Mouse (Mus musculus) forebrain, embryonic 16.5 days (tissue): ENCODE data around the gene Trem3. TPM values are rescaled to one million over a fixed set of nuclear protein-coding genes. Genes with fewer than 3 reads are reported as not detected.
A peak's percentile ranks its signal among the peaks of the same experiment; 100 is the strongest.

Source experiments
- ATAC-seq: fragments of 200-750 bp; cut with Nextera tagmentation; 2 replicates; pipeline ENCODE4 v1.8.0; 2017; ENCODE audit warnings: mild to moderate bottlenecking, moderate library complexity
- H3K27ac ChIP-seq: fragments of 300-500 bp; sonication (generic); 2 replicates; pipeline ENCODE4 v1.5.1; 2014; ENCODE audit warnings: low read length, control low read depth
- H3K27me3 ChIP-seq: fragments of 300-500 bp; sonication (generic); replicated peaks from 2 replicates; pipeline ENCODE4 v1.6.1; 2014; ENCODE audit warnings: low read length; ENCODE audit not compliant: control insufficient read depth, insufficient read depth
- H3K36me3 ChIP-seq: fragments of 300-500 bp; sonication (generic); 2 replicates; pipeline ENCODE4 v1.6.1; 2014; ENCODE audit not compliant: control insufficient read depth, insufficient read depth
- H3K4me1 ChIP-seq: fragments of 300-500 bp; sonication (generic); replicated peaks from 2 replicates; pipeline ENCODE4 v1.6.1; 2014; ENCODE audit warnings: low read length; ENCODE audit not compliant: control insufficient read depth, insufficient read depth
- H3K4me2 ChIP-seq: fragments of 300-500 bp; sonication (generic); 2 replicates; pipeline ENCODE4 v1.6.1; 2014; ENCODE audit warnings: mild to moderate bottlenecking, low read length, control low read depth
- H3K4me3 ChIP-seq: fragments of 300-500 bp; sonication (generic); replicated peaks from 2 replicates; pipeline ENCODE4 v1.5.1; 2014; ENCODE audit warnings: mild to moderate bottlenecking, low read length, control low read depth
- H3K9ac ChIP-seq: fragments of 300-500 bp; sonication (generic); replicated peaks from 2 replicates; pipeline ENCODE4 v1.6.1; 2014; ENCODE audit warnings: low read depth, low read length, control low read depth
- H3K9me3 ChIP-seq: fragments of 300-500 bp; sonication (generic); 2 replicates; pipeline ENCODE4 v1.6.1; 2016; ENCODE audit warnings: low read length; ENCODE audit not compliant: control insufficient read depth
- WGBS: fragments of 180-500 bp; shearing (Covaris S2); extraction: QIAGEN DNeasy Blood & Tissue Kit; methylation state at CpG from one replicate; pipeline ENCODE4 v1.1.7; 2014; 5-methylcytosine and 5-hydroxymethylcytosine counted together
- polyA plus RNA-seq: library from polyadenylated mRNA; unstranded; fragments of >200 nt; fragmentation: Nextera tagmentation; extraction: Ambion mirVana; gene quantifications from 2 replicates; pipeline ENCODE4 v1.2.1, GENCODE M21; 2015

Gene Trem3
- polyA plus RNA-seq, 1 experiment from 2014 or later = not detected

DNA sequence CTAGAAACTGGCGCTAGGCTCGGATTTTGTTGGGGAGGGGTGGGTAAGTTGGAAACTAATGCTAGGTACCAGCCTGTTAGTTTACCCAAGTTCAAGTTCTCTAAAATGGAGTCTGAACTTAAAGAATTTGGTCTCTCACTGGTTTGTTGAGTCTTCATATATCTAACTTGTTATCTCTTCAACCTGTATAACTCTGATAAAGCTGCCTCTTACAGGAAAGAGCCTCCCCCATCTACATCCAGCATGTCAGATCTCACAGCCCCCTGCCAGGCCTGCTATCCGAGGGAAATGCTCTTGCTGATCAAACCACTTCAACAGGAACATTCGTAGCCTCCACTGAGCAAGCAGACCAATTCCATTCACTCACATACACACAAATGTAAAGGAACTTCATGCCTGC, 31.4 kb downstream of the Trem3 start:
- Histone ChIP-seq H3K4me3 (no peak overlapping the region), H3K36me3 (no peaks in the 10 kb centered on the region), H3K4me1 (peaks cover 10% of the 10 kb centered on the region), H3K4me2 (no peak overlapping the region), H3K27ac (no peak overlapping the region), H3K27me3 (no peaks in the 10 kb centered on the region), H3K9ac (no peak overlapping the region), H3K9me3 (no peaks in the 10 kb centered on the region)
- 88% methylated on average over 4 of the region's 4 CpGs for WGBS
- no peak for ATAC-seq

DNA sequence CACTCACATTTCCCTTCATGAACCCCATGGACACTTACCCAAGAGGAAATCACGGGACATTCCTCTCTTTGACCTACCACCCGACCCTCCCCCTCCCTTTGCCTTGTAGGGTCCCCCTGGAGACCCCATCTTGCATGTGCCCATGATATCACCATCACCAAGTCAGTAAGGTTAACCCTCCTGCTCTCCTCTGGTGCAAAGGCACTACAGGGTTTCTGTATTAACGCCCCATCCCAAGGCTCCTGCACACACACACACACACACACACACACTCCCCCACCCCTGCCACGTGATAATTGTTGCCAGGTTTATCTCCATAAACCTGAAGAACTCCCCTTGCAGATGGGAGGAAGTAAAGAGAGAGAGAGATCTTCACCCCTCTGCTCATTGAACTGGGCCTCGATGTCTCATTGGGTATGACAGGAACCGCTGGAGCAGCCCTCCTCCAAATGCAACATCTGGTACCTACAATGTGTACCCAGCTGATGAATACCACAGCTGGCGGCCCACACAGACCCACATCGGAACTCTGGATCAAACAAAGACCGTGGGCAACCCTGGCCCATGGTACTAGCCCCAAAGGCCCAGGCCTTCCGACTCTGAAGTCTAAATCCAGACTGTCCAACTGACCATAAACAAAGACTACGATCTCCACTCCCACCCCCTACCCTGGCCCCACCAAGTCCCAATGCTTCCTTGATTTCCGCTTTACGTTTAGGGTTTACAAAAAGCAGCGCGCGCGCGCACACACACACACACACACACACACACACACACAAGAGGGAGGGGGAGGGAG, 33.6 kb downstream of the Trem3 start:
- peak overlapping the region; percentile 30 for H3K4me3 ChIP-seq
- peak overlapping the region; percentile 49 for H3K9ac ChIP-seq
- ATAC-seq = peak; percentile 78
- peaks cover 10% of the 10 kb centered on the region for H3K4me1 ChIP-seq
- H3K27me3 ChIP-seq = no peaks in the 10 kb centered on the region
- H3K9me3 ChIP-seq = no peaks in the 10 kb centered on the region
- 24% methylated on average over 18 of the region's 18 CpGs for WGBS
- H3K36me3 ChIP-seq = no peaks in the 10 kb centered on the region
- H3K4me2 ChIP-seq = peak overlapping the region; percentile 56
- no peak overlapping the region for H3K27ac ChIP-seq

DNA sequence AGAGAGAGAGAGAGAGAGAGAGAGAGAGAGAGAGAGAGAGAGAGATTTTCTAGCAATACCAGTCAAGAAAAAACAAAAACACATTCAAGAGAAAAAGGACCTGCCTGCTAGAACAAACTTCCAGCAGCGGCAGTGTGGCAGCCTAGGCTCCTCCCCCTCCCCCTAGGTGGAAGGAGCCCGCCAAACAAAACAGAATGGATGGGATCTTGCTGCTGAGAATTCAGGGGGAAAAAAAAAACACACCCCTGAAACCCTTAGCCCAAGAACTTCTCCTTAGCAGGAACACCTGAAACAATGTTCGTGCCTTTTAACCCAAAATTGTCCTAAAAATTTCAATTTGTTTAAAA, 34.1 kb downstream of the Trem3 start:
- Histone ChIP-seq H3K4me3 (peak overlapping the region; percentile 30), H3K4me1 (peaks cover 10% of the 10 kb centered on the region), H3K27ac (no peak overlapping the region), H3K4me2 (peak overlapping the region; percentile 56), H3K9ac (peak overlapping the region; percentile 49), H3K36me3 (no peaks in the 10 kb centered on the region), H3K9me3 (no peaks in the 10 kb centered on the region), H3K27me3 (no peaks in the 10 kb centered on the region)
- 1% methylated on average over 3 of the region's 3 CpGs for WGBS
- peak; percentile 76 for ATAC-seq

DNA sequence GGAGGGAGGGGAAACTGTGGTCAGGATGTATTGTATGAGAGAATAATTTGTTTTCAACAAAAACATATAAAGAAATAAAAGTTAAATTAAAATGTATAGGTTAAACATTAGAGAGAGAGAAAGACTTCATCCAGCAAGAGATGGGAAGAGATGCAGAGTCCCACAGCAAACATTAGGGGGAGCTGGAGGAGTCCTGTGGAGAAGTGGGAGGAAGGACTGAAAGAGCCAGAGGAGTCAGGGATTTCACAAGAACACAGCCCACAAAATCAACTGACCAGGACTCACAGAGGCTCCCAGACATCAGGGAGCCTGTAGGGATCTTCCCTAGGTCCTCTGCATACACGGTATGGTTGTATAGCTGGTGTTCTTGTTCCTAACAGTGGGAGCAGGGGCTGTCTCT, 39.2 kb downstream of the Trem3 start:
- 61% methylated on average over 1 of the region's 1 CpGs for WGBS
- ATAC-seq = no peak
- Histone ChIP-seq H3K36me3 (no peaks in the 10 kb centered on the region), H3K4me3 (no peak overlapping the region), H3K9me3 (0 out of 2 replicates have a peak, but pooled peaks cover 2% of the 10 kb centered on the region), H3K27ac (no peak overlapping the region), H3K4me2 (no peak overlapping the region), H3K9ac (no peak overlapping the region), H3K4me1 (peaks cover 3% of the 10 kb centered on the region; the same call in 1 of the 2 replicates), H3K27me3 (no peaks in the 10 kb centered on the region)

DNA sequence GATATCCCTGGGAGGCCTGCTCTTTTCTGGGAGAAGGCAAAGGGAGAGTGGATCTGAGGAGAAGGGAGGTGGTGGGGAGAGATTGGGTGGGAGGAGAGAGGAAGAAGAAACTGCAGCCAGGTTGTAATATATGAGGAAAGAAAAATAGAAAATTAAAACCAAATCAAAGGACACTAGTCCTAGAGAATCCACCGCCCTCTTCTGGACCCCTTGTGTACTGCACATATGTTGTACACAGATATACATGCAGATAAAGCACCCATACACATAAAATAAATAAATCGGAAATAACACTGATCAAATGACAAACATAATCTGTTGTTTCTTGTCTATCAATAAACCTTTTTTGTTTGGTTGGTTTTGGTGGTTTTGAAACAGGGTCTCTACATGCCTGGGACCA, 39.7 kb downstream of the Trem3 start:
- WGBS = 71% methylated on average over 2 of the region's 2 CpGs
- H3K36me3 ChIP-seq = no peaks in the 10 kb centered on the region
- ATAC-seq = no peak

DNA sequence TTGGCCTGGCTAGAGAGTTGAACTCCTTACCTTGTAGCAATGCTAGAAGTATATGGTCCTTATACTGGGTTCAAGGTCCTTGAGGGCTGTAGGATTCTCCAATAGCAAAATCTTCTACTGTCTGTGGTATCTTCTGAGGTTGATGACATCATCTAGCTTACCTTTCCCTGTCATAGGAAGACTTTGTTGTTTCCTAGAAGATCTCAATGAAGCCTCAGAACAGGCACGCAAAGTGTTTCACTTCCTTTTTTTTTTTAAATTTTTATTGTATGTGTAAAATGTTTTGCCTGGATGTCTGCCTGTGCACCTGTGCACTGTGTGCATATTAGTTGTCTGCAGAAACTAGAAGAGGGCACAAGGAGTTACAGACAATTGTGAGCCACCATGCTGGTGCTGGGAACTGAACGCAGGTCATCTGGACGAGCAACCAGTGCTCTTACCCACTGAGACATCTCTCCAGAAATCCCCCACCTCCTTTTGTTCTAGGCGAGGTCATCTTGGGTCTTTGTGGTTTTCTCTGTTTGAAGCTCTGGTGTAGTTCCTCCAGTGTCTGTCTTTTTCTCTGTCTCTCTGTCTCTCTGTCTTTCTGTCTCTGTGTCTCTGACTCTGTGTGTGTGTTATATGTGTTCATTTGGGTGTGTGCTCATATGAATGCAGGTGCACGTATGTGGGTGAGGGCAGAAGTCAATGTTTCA, 46.1 kb downstream of the Trem3 start:
- no peak overlapping the region for H3K4me3 ChIP-seq
- no peaks in the 10 kb centered on the region for H3K4me1 ChIP-seq
- H3K27me3 ChIP-seq = no peaks in the 10 kb centered on the region
- H3K9ac ChIP-seq = no peak overlapping the region
- WGBS = 83% methylated on average over 5 of the region's 5 CpGs
- H3K36me3 ChIP-seq = no peaks in the 10 kb centered on the region
- H3K4me2 ChIP-seq = no peak overlapping the region
- 0 out of 2 replicates have a peak, but pooled peaks cover 2% of the 10 kb centered on the region for H3K9me3 ChIP-seq
- H3K27ac ChIP-seq = no peak overlapping the region
- ATAC-seq = no peak

More for the DNA sequence above, 39.7 kb downstream of the Trem3 start:
- Histone ChIP-seq H3K4me1 (peaks cover 2% of the 10 kb centered on the region; the same call in 1 of the 2 replicates), H3K9me3 (0 out of 2 replicates have a peak, but pooled peaks cover 2% of the 10 kb centered on the region), H3K4me2 (no peak overlapping the region), H3K9ac (no peak overlapping the region), H3K27ac (no peak overlapping the region), H3K27me3 (no peaks in the 10 kb centered on the region), H3K4me3 (no peak overlapping the region)

DNA sequence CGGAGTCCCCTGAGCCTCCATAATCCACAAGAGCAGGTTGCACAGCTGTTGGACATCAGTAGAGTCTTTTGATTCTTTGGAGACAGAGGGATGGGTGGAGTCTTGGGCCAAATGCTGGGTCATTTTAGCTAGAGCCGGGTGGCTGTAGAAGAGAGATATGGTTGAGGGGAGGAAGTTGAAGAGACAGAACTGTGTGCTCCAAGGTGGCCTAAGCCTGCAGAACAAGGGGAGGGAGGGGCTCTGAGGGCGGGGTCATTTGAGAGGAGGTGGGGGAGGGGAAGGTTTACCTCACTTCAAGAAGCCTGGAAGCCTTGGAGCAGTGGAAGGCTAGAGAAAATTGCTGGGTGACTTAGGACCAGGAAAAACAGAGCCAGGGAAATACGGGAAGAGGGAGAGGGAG, 51.6 kb downstream of the Trem3 start, which contains the start of gene Treml2:
Gene Treml2, plus strand, starts transcription at position 296 of the 400 bp plus-strand sequence.
- no peaks in the 10 kb centered on the region for H3K9me3 ChIP-seq
- H3K4me2 ChIP-seq = no peak within 1 kb of the TSS
- no peak within 1 kb of the TSS for H3K4me3 ChIP-seq
- 35% methylated on average over 3 of the region's 4 CpGs for WGBS
- no peak within 1 kb of the TSS for H3K9ac ChIP-seq
- no peaks in the 10 kb centered on the region for H3K36me3 ChIP-seq
- H3K27me3 ChIP-seq = no peaks in the 10 kb centered on the region
- no peak for ATAC-seq
- H3K4me1 ChIP-seq = no peaks in the 10 kb centered on the region
- H3K27ac ChIP-seq = no peak within 1 kb of the TSS

DNA sequence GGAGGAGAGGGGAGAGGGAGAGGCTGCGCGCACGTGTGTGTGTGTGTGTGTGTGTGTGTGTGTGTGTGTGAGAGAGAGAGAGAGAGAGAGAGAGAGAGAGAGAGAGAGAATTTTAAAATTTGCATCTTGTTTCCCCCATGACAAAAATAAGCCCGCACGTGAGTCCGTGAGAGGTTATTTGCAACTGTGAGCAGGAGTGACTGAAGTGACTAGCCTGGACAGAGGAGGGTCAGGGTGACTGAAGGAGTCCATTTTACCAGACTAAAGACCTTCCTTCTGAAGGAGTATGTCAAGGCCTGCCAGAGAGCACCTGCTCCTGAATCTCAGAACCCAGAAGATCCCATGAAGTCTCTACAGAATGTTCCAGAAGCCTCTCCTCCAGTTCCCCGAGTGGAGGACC, 52.2 kb downstream of the Trem3 start:
- Histone ChIP-seq H3K4me3 (no peak overlapping the region), H3K4me1 (no peaks in the 10 kb centered on the region), H3K9me3 (no peaks in the 10 kb centered on the region), H3K9ac (no peak overlapping the region), H3K36me3 (no peaks in the 10 kb centered on the region), H3K27me3 (no peaks in the 10 kb centered on the region), H3K27ac (no peak overlapping the region), H3K4me2 (no peak overlapping the region)
- 60% methylated on average over 7 of the region's 7 CpGs for WGBS
- no peak for ATAC-seq

DNA sequence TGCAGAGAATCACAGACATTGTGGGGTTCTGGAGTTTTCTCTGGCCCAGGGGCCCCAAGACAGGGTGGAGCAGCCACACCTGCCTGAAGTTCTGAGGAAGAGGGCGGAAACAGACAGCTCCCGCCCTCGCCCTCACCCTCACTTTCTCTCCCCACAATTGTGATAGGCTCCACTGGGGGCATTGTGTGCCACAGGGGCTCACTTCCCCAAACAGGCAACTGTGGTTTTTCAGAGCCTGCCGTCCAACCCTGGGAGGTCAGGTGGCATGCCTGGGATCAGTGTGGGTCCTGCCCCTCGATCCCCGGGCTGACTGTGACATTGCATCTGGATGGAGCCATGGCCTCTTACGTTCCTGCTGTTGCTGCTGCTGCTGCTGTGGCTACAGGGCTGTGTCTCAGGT, 52.6 kb downstream of the Trem3 start:
- Histone ChIP-seq H3K4me2 (no peak overlapping the region), H3K36me3 (no peaks in the 10 kb centered on the region), H3K4me1 (no peaks in the 10 kb centered on the region), H3K27ac (no peak overlapping the region), H3K9ac (no peak overlapping the region), H3K9me3 (no peaks in the 10 kb centered on the region), H3K27me3 (no peaks in the 10 kb centered on the region), H3K4me3 (no peak overlapping the region)
- 76% methylated on average over 7 of the region's 7 CpGs for WGBS
- no peak for ATAC-seq
